Mouse (Mus musculus) thymus, adult 2 months (tissue): ENCODE measurements around the gene Gm10961.

Experiments
- CTCF ChIP-seq: fragments of 200-500 bp; IDR thresholded peaks from 2 replicates; pipeline ENCODE4 v1.5.1; 2012; ENCODE audit warnings: mild to moderate bottlenecking, control low read depth, low read length, moderate library complexity, borderline replicate concordance; ENCODE audit not compliant: control insufficient read depth, poor library complexity, insufficient read depth; ENCODE audit errors: extremely low read depth
- POLR2A ChIP-seq: fragments of 200-500 bp; IDR thresholded peaks from 2 replicates; pipeline ENCODE4 v1.6.1; 2012; ENCODE audit warnings: mild to moderate bottlenecking, low read length, control low read depth, moderate library complexity; ENCODE audit not compliant: control insufficient read depth, poor library complexity, insufficient read depth; ENCODE audit errors: extremely low read depth

GRCm38 (mm10) chr3:107659000-107659399, 27.9 kb downstream of the Gm10961 start:
- no peak for TF ChIP-seq POLR2A
- no peak for TF ChIP-seq CTCF
